Mouse (Mus musculus) large intestine, adult 2 months (tissue): ENCODE measurements around the gene Pofut2. TPM values are rescaled to one million over a fixed set of nuclear protein-coding genes. Genes with fewer than 3 reads are reported as not detected.

Source experiments
- DNase-seq: peaks from one replicate; pipeline ENCODE4 v3.0.0-alpha.2; 2012; ENCODE audit warnings: low read depth, low spot score
- WGBS: fragments of 180-500 bp; shearing (Covaris S2); methylation state at CpG from one replicate; pipeline ENCODE4 v1.1.7; 2018; 5-methylcytosine and 5-hydroxymethylcytosine counted together
- polyA plus RNA-seq: library from polyadenylated mRNA; depleted of rRNA; stranded (reverse); fragments of >200 nt; gene quantifications from 2 replicates; pipeline ENCODE4 v1.2.3, GENCODE M21; 2012

The Pofut2 gene
- polyA plus RNA-seq, 1 experiment = 35.5 TPM

- no peak for DNase-seq
- 78% methylated on average over 6 of the region's 6 CpGs for WGBS
Measured at GRCm38 (mm10) chr10:77227368-77227723, 31.7 kb upstream of the Pofut2 start.

DNA sequence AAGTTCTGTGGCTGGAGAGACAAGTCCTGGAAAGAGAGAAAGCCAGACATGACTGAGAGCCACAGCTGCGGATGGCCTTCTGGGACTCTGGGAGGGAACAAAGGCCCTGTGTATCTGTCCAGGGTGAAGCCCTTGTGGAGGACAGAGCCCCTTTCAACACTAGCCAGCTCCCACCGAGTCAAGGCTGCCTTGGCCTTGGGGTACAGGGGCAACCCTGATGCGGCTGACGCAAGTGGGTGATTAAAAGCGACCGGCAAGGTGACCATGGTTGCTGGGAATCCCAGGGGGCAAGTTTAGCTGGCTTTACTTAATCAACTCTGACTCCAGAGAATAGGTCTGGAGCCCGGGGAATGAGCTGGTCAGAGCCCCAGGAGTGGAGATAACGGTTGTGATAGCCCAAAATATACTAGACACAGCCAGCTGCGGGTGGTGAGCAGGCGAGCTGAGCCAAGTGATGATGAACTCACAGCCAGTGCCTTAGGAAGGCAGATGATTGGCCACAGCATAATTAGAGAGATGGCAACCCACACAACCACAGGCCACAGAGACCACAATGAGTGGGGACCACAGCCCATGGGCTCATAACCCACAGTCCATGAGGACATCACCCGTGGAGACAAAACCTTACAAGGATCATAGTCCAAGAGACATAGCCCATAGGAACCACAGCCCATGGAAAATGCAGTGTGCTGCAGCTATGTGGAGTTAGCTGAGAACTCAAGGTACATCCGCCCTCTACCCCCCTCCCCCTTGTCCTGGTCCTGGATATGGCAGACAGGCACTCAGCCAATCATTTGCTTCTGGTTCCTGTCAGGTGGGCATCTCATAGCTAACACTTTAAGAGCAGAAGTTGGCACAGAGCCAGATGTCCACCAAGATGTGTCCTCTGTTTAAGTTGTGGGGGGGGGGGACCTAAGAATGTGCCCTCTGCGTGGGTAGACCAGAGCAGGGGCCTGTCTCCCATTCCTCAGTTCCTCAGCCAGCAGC is 29.1 kb upstream of the Pofut2 start:
- DNase-seq = no peak

DNA sequence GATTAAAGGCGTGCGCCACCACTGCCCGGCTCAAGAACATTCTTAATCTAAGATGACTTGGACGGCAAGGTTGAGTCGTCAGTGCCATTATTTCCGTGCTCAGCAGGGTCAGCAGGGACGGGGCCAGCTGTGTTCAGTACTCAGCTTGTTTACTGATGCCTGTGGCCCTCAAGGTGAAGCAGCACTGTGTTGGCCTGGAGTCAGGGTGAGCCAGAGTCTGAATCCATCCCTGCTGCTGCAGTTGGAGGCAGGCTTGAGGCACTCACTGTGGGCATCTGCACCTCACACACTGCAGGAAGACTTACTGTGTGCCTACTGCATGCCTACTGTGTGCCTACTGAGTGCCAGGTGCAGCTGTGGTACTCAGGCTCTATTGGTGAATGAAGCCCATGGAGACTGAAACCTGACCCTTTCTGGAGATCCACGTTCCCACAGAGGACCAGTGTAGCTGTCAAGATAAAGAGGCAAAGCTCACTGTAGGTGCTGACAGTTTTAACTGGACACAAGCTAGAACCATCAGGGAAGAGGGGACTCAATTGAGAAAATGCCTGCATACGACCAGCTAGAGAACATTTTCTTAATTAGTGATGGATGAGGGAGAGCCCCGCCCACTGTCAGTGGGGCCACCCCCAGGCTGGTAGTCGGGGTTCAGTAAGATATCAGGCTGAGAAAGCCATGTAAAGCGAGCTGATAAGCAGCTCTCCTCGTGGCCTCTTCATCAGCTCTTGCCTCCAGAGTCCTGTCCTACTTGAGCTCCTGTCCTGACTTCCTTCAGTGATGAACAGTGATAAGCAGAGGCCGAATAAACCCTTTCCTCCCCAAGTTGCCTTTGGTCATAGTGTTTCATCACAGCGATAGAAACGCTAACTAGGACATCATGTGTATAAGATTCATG is 26.9 kb upstream of the Pofut2 start:
- WGBS = 62% methylated on average over 16 of the region's 16 CpGs
- DNase-seq = no peak

More for the DNA sequence above, 29.1 kb upstream of the Pofut2 start:
- WGBS = 76% methylated on average over 13 of the region's 13 CpGs

GRCm38 (mm10) chr10:77233230-77233629 is 25.8 kb upstream of the Pofut2 start:
- WGBS = 91% methylated on average over 1 of the region's 1 CpGs
- no peak for DNase-seq

GRCm38 (mm10) chr10:77234991-77235616 is 23.9 kb upstream of the Pofut2 start:
- 61% methylated on average over 12 of the region's 12 CpGs for WGBS
- DNase-seq = no peak

DNA sequence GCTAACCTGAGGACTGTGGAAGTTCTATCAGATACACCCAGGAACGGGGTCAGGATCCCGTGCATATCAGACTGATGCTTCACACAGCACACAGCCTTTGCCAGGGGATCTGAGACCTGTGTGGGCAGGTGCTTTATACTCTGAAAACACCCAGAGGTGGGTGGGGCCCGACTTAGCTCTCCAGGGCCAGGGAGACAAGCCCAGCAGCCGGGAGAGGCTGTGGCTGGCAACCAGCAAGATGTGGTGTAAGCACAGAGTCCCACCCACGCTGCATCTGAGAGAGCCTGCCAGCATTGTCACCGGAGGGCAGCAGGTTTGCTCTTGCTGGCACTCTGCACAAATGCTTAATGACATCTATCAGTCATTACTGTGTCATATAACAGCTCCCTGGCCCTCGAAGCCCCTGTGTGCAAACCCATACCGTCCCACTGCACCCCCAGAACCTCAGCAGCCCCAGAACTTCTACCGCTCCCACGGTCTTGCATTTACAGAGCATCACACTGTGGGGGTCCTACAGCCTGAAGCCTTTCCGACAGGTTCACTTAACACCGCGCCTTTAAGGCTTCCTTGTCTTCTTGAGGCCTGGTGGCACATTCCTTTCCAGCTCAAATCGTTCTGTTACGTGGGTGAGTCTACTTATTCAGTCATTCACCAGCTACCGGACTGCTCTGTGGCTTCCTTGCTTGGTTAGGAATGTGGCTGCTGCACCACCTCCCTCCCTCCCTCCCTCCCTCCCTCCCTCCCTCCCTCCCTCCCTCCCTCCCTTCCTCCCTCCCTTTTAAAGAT is 21.0 kb upstream of the Pofut2 start:
- 50% methylated on average over 16 of the region's 16 CpGs for WGBS
- no peak for DNase-seq

GRCm38 (mm10) chr10:77240764-77241163 is 18.3 kb upstream of the Pofut2 start:
- WGBS = 77% methylated on average over 8 of the region's 8 CpGs
- DNase-seq = no peak

GRCm38 (mm10) chr10:77242396-77242795 is 16.6 kb upstream of the Pofut2 start:
- no peak for DNase-seq
- 67% methylated on average over 3 of the region's 3 CpGs for WGBS

DNA sequence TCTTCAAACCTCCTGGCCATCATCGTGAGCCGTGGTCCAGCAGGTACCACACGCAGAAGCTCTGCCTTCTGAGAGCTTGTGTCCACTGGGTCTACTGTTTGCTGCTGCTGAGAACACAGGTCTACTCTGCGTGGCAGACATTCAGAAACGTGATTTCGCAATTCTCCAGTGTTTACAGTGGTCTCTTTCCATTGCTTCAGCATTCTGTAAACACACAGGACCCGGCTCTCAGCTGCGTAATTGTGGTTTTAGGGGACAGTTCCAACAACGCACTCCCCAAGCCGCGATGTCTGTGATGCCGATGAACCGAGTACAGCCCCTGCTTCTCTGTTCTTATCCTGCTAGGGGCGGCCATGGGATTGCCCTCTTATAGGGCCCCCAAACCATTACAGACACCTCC is 16.1 kb upstream of the Pofut2 start:
- DNase-seq = no peak
- 49% methylated on average over 14 of the region's 14 CpGs for WGBS

DNA sequence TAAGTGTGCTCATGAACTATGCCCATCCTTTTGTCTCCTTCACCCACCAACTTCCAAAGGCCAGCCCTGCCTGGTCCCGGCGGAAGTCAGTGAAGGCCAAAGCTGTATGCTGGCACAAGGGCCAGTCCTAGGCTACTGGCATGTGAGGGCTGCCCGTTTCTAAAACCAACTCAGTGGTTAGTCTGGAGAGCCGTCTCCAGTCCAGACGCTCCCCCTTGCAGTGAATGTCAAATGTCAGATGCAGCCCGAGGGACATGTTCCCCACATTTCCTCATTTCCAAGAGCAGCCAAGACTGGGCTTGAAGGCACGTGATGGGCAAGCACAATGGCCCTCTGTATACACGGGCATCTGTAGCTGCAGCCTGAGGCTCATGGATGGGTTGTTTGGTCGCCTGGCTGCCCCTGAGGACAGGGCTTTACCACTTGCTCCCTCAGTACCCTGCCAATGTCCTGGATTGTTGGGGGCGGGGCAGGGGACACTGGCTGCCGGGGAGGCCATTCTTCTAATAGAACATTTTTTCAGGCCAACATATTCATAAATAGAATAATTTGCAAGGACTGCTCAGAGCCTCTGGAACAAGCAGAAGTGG is 15.4 kb upstream of the Pofut2 start:
- DNase-seq = no peak
- 69% methylated on average over 11 of the region's 11 CpGs for WGBS

DNA sequence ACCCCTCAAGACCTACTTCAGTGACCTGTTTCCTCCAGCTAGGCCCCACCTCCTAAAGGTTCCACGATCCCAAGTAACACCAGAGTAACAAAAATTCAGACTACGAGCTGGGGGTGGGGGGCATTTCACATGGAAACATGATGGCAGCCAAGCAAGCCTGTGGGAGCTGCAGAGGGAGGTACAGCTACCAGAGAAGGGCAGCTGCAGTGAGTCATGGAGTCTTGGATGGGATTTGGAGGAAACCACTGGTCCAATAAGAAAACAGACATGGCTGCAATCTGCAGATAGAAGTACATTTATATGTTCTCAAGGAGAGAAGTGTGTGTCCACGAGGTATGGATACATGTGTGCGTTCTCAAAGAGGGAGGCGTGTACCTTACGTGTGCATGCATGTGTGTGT is 14.2 kb upstream of the Pofut2 start:
- whole genome bisulfite sequencing = 87% methylated on average over 6 of the region's 6 CpGs
- DNase-seq = no peak

DNA sequence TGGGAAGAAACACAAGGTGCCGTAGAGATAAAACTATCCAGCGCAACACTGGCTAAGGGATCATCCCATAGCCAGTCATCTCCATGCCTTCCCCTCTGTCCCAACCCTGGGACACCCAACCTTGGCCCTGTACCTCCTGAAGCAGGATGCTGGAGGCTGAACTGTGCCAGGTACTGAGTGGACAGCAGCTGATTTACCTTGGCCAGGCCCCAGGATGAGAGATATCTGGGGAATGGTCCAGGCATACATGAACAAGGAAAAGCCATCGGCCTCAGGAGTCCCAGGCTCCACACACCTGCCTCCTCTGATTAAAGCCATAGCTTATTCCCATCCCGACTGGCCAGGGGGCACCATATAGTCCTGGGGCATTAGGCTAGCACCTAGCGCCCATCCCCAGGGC is 12.0 kb upstream of the Pofut2 start:
- WGBS = 79% methylated on average over 5 of the region's 5 CpGs
- no peak for DNase-seq

- DNase-seq = no peak
- 90% methylated on average over 7 of the region's 7 CpGs for WGBS
Measured at GRCm38 (mm10) chr10:77247707-77248106, 11.3 kb upstream of the Pofut2 start.

- DNase-seq = no peak
- WGBS = 9% methylated on average over 18 of the region's 18 CpGs
Measured at GRCm38 (mm10) chr10:77251223-77251783, 7.7 kb upstream of the Pofut2 start.

GRCm38 (mm10) chr10:77251784-77252539 is 7.1 kb upstream of the Pofut2 start:
- no peak for DNase-seq
- WGBS = 15% methylated on average over 18 of the region's 18 CpGs

DNA sequence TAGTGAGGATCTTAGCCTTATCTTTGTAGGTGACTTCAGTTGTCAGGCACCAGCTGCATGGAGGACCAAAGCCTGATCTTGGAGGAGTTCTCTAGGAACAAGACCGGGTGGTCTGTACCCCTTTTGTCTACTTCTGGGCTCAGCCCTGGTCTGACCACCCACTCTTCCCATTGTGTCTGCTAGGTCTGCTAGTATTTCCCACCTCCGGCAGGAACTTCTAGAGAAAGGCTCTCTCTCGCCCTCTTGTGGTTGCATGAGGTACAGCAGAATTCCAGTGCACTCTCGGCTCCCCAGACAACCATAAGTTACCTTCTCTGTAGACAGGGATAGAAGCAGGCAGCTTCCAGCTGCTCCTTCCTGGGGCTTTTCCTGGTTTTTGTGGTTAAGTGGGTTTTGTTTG is 6.2 kb upstream of the Pofut2 start:
- 0% methylated on average over 4 of the region's 4 CpGs for WGBS
- DNase-seq = no peak

GRCm38 (mm10) chr10:77255231-77255630 is 3.8 kb upstream of the Pofut2 start:
- DNase-seq = no peak

GRCm38 (mm10) chr10:77255676-77256075 is 3.3 kb upstream of the Pofut2 start:
- DNase-seq = no peak
- 88% methylated on average over 3 of the region's 3 CpGs for WGBS

More at GRCm38 (mm10) chr10:77255231-77255630, 3.8 kb upstream of the Pofut2 start:
- WGBS = 92% methylated on average over 3 of the region's 3 CpGs
